Mouse (Mus musculus): Measurements from ENCODE around the gene Herpud2.

The Herpud2 gene

GRCm38 (mm10) chr9:25151611-25152241 is at the start of gene Herpud2:
Gene Herpud2 (minus strand): TSS chr9:25151820.
- peak; percentile 93 for DNase-seq (ENCODE audit: extremely low read depth, low read depth)

- DNase-seq (ENCODE audit: extremely low read depth, low read depth): no peak
These were observed 49.4 kb upstream of the Herpud2 start for GRCm38 (mm10) chr9:25200987-25201386.

GRCm38 (mm10) chr9:25200148-25200547 is 48.5 kb upstream of the Herpud2 start:
- no peak for DNase-seq (ENCODE audit: extremely low read depth, low read depth)

GRCm38 (mm10) chr9:25196746-25197145 is 45.1 kb upstream of the Herpud2 start:
- DNase-seq (ENCODE audit: extremely low read depth, low read depth): no peak

- DNase-seq (ENCODE audit: extremely low read depth, low read depth): no peak
These were observed 40.0 kb upstream of the Herpud2 start for GRCm38 (mm10) chr9:25191612-25192011.

- no peak for DNase-seq (ENCODE audit: extremely low read depth, low read depth)
These were observed 34.9 kb upstream of the Herpud2 start for GRCm38 (mm10) chr9:25186501-25186900.

- DNase-seq (ENCODE audit: extremely low read depth, low read depth): no peak
These were observed 34.2 kb upstream of the Herpud2 start for GRCm38 (mm10) chr9:25185854-25186253.

- no peak for DNase-seq (ENCODE audit: extremely low read depth, low read depth)
These were observed 33.0 kb upstream of the Herpud2 start for GRCm38 (mm10) chr9:25184606-25185005.

GRCm38 (mm10) chr9:25178066-25178465 is 26.4 kb upstream of the Herpud2 start:
- no peak for DNase-seq (ENCODE audit: extremely low read depth, low read depth)

GRCm38 (mm10) chr9:25177201-25177600 is 25.6 kb upstream of the Herpud2 start:
- no peak for DNase-seq (ENCODE audit: extremely low read depth, low read depth)

- DNase-seq (ENCODE audit: extremely low read depth, low read depth): no peak
These were observed 24.9 kb upstream of the Herpud2 start for GRCm38 (mm10) chr9:25176562-25176961.

GRCm38 (mm10) chr9:25175978-25176377 is 24.4 kb upstream of the Herpud2 start:
- DNase-seq (ENCODE audit: extremely low read depth, low read depth): no peak

- no peak for DNase-seq (ENCODE audit: extremely low read depth, low read depth)
These were observed 23.4 kb upstream of the Herpud2 start for GRCm38 (mm10) chr9:25175039-25175442.

GRCm38 (mm10) chr9:25174614-25175013 is 23.0 kb upstream of the Herpud2 start:
- DNase-seq (ENCODE audit: extremely low read depth, low read depth): no peak

- peak; percentile 92 for DNase-seq (ENCODE audit: extremely low read depth, low read depth)
These were observed 21.6 kb upstream of the Herpud2 start for GRCm38 (mm10) chr9:25173171-25173570.

GRCm38 (mm10) chr9:25169626-25170025 is 18.0 kb upstream of the Herpud2 start:
- DNase-seq (ENCODE audit: extremely low read depth, low read depth): no peak

- peak; percentile 82 for DNase-seq (ENCODE audit: extremely low read depth, low read depth)
These were observed 16.0 kb upstream of the Herpud2 start for GRCm38 (mm10) chr9:25167458-25168084.

GRCm38 (mm10) chr9:25158218-25158617 is 6.6 kb upstream of the Herpud2 start:
- DNase-seq (ENCODE audit: extremely low read depth, low read depth): no peak

GRCm38 (mm10) chr9:25156377-25156776 is 4.8 kb upstream of the Herpud2 start:
- no peak for DNase-seq (ENCODE audit: extremely low read depth, low read depth)

GRCm38 (mm10) chr9:25153066-25153465 is 1.4 kb upstream of the Herpud2 start:
- no peak for DNase-seq (ENCODE audit: extremely low read depth, low read depth)

GRCm38 (mm10) chr9:25152457-25152856 is 837 bp upstream of the Herpud2 start:
- no peak for DNase-seq (ENCODE audit: extremely low read depth, low read depth)

GRCm38 (mm10) chr9:25150791-25151610 is 619 bp downstream of the Herpud2 start:
- DNase-seq (ENCODE audit: extremely low read depth, low read depth): no peak
